Mouse (Mus musculus): ENCODE data around the gene Fam227b. TPM values are rescaled to one million over a fixed set of nuclear protein-coding genes. Genes with fewer than 3 reads are reported as not detected.

The Fam227b gene
- not detected in 2 replicates for polyA plus RNA-seq (2012; rRNA removed)

GRCm38 (mm10) chr2:126151855-126152571 lies at the start of gene Fam227b, which contains the start of gene Dtwd1:
Fam227b (minus strand) TSS chr2:126152004.
Dtwd1 (plus strand) TSS chr2:126152141.

GRCm38 (mm10) chr2:126034379-126035005 lies 117.3 kb downstream of the Fam227b start, which contains the start of gene Fgf7:
Fgf7 (plus strand) TSS chr2:126034658.

Other genes starting within 250 kb of the Fam227b start
- gene Fgf7, start 117.3 kb downstream of the Fam227b start, polyA plus RNA-seq (2012; rRNA removed): 0.03 and 0.08 TPM in 2 replicates
- 12.8 and 14.6 TPM in 2 replicates for gene Dtwd1, start 137 bp upstream of the Fam227b start, polyA plus RNA-seq (2012; rRNA removed)
- gene Gm17555, start 63.1 kb upstream of the Fam227b start, polyA plus RNA-seq (2012; rRNA removed): not detected in 2 replicates

Data from liver, embryonic 14 days (tissue).